Mouse (Mus musculus) bone marrow, adult 2 months (tissue): Measurements from ENCODE around the gene Olfr328. TPM values are rescaled to one million over a fixed set of nuclear protein-coding genes. Genes with fewer than 3 reads are reported as not detected.

Experiments
- H3K27ac ChIP-seq: fragments of 200-500 bp; 2 replicates; pipeline ENCODE4 v1.5.1; 2012; ENCODE audit warnings: low read depth, mild to moderate bottlenecking, control low read depth, inconsistent platforms, low read length; ENCODE audit not compliant: control insufficient read depth, poor library complexity, insufficient read depth
- H3K4me1 ChIP-seq: fragments of 200-500 bp; 2 replicates; pipeline ENCODE4 v1.6.1; 2011; ENCODE audit warnings: low read length; ENCODE audit not compliant: control insufficient read depth, insufficient read depth
- H3K4me3 ChIP-seq: fragments of 200-500 bp; replicated peaks from 2 replicates; pipeline ENCODE3; 2011; ENCODE audit warnings: mild to moderate bottlenecking, low read depth, low read length, control low read depth; ENCODE audit not compliant: control insufficient read depth
- CTCF ChIP-seq: fragments of 200-500 bp; IDR thresholded peaks from 2 replicates; pipeline ENCODE4 v1.5.1; 2011; ENCODE audit warnings: low read length, control low read depth; ENCODE audit not compliant: control insufficient read depth, insufficient read depth
- POLR2A ChIP-seq: fragments of 200-500 bp; IDR thresholded peaks from 2 replicates; pipeline ENCODE4 v1.6.1; 2011; ENCODE audit warnings: low read depth, mild to moderate bottlenecking, control low read depth, low read length, borderline replicate concordance; ENCODE audit not compliant: control insufficient read depth
- WGBS: fragments of 180-500 bp; shearing (Covaris S2); methylation state at CpG from one replicate; pipeline ENCODE4 v1.1.7; 2018; 5-methylcytosine and 5-hydroxymethylcytosine counted together
- polyA plus RNA-seq: library from polyadenylated mRNA; stranded (reverse); fragments of >200 nt; gene quantifications from 2 replicates; pipeline ENCODE4 v1.2.4, GENCODE M21; 2011; ENCODE audit warnings: low replicate concordance; ENCODE audit not compliant: missing spikeins, insufficient read depth, insufficient read length

Olfr328 gene
- polyA plus RNA-seq: not detected in 2 replicates

DNA sequence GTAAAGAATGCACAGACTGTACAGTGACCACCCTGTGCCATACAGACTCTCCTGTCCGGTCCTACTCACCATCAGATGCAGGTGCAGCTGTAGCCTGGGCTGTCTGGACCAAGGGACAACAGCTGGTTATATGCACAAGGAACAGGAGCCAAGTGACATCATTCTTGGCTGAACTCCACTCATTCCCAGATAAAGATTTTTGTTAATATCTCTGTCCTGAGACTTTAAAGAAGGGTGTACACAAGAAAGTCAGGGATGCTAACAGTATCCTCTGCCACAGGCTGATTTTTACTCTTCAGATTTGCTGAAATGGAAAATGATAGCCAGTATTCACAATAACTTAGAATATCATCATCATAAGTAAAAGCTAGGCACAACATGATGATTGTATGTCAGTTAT, at the start of gene Olfr328:
TSS of gene Olfr328 (minus strand) at position 101 of the 400 bp plus-strand sequence.
- no peaks in the 10 kb centered on the region for H3K4me1 ChIP-seq
- 71% methylated on average over 1 of the region's 1 CpGs for WGBS
- TF ChIP-seq POLR2A: no peak
- no peak for TF ChIP-seq CTCF
- no peak within 1 kb of the TSS for H3K4me3 ChIP-seq
- no peak within 1 kb of the TSS for H3K27ac ChIP-seq

GRCm38 (mm10) chr11:58605228-58605627, 49.8 kb upstream of the Olfr328 start:
- no peak for TF ChIP-seq CTCF
- TF ChIP-seq POLR2A: no peak
- Histone ChIP-seq H3K4me3 (no peak overlapping the region), H3K27ac (no peak overlapping the region), H3K4me1 (no peaks in the 10 kb centered on the region)
- WGBS: 68% methylated on average over 3 of the region's 3 CpGs

GRCm38 (mm10) chr11:58604688-58605087, 49.3 kb upstream of the Olfr328 start:
- Histone ChIP-seq H3K4me1 (no peaks in the 10 kb centered on the region), H3K27ac (no peak overlapping the region), H3K4me3 (no peak overlapping the region)
- TF ChIP-seq CTCF: no peak
- WGBS: 37% methylated on average over 2 of the region's 2 CpGs

DNA sequence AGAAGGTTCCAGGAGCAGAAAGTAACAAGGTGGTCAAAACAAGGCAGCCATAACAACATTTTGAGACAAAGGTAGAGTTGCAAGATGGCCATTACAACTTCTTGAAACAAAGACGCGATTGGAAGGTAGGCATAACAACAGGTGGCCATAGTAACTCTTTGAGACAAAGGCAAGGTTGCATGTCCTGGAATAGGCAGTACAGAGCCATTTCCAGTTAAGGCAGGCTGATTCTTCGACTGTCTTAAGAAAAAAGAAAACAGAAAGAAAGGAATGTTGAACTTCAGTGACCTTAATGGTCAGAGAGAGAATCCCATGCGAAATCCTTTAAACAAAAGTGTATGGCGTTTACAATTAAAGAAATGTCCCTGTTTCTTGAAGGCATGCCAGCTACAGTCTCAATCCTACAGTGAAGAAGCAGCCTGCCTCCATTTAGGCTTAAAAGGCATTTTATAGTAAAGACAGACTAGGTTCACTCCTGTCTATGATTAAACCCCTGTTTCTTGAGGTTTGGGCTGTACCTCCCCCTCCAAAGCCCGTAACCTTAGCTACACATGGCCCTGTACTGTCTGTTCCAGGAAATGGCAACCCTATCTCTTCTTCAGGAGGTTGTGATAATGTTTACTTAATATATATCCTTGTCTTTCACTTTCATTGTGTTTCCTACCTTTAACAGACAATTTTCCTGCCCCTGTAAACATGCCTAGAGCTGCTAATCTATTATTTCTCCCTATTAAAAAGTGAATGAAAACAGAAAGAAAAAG, 47.5 kb upstream of the Olfr328 start:
- WGBS: 76% methylated on average over 6 of the region's 6 CpGs
- TF ChIP-seq CTCF: no peak
- no peak for TF ChIP-seq POLR2A
- Histone ChIP-seq H3K27ac (no peak overlapping the region), H3K4me3 (no peak overlapping the region), H3K4me1 (no peaks in the 10 kb centered on the region)

GRCm38 (mm10) chr11:58602062-58602461, 46.6 kb upstream of the Olfr328 start:
- H3K4me3 ChIP-seq: no peak overlapping the region
- H3K27ac ChIP-seq: no peak overlapping the region
- H3K4me1 ChIP-seq: no peaks in the 10 kb centered on the region
- TF ChIP-seq POLR2A (no peak), CTCF (no peak)

- Histone ChIP-seq H3K4me1 (no peaks in the 10 kb centered on the region; the same call in 1 of the 2 replicates), H3K4me3 (no peak overlapping the region), H3K27ac (no peak overlapping the region)
- TF ChIP-seq CTCF: no peak
- no peak for TF ChIP-seq POLR2A
- 79% methylated on average over 13 of the region's 13 CpGs for WGBS
Measured at GRCm38 (mm10) chr11:58597837-58598236, 42.4 kb upstream of the Olfr328 start.

GRCm38 (mm10) chr11:58594814-58595213, 39.4 kb upstream of the Olfr328 start, which contains the start of gene Olfr324:
Gene Olfr324, plus strand, starts transcription at chr11:58595114.
- TF ChIP-seq POLR2A (no peak), CTCF (no peak)
- H3K4me3 ChIP-seq: no peak within 1 kb of the TSS
- 76% methylated on average over 6 of the region's 6 CpGs for WGBS
- H3K4me1 ChIP-seq: no peaks in the 10 kb centered on the region; the same call in 1 of the 2 replicates
- H3K27ac ChIP-seq: no peak within 1 kb of the TSS

DNA sequence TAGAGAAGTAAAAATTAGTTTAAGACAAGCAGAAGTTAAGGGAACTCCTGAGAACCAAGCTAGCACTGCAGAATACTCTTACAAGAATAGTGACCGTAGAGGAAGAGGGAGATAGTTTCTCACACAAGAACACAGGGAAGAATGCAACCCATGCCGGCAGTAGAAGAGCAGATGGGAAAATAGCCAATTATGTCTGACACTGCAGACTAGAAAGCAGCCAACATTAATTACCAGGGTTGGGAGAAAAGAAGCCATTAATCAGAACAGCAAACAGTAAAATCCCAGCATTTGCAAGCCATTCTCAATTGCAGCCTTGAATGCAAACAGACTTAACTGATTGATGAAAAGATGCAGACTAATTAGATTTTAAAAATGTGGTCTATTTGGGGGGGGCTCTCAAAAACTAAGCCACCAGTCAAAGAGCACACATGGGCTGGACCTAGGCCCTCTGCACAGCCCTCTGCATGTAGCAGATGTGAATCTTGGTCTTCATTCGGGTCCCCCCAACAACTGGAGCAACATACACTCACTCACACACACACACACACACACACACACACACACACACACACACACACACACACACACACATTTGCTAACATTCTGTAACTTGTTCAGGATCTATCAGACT, 33.3 kb upstream of the Olfr328 start:
- TF ChIP-seq POLR2A (no peak), CTCF (no peak)
- Histone ChIP-seq H3K27ac (no peak overlapping the region), H3K4me3 (no peak overlapping the region), H3K4me1 (no peaks in the 10 kb centered on the region; the same call in 1 of the 2 replicates)
- WGBS: 79% methylated on average over 3 of the region's 3 CpGs
